Mouse (Mus musculus): ENCODE measurements around the gene Hist1h2bj.

The Hist1h2bj gene

DNA sequence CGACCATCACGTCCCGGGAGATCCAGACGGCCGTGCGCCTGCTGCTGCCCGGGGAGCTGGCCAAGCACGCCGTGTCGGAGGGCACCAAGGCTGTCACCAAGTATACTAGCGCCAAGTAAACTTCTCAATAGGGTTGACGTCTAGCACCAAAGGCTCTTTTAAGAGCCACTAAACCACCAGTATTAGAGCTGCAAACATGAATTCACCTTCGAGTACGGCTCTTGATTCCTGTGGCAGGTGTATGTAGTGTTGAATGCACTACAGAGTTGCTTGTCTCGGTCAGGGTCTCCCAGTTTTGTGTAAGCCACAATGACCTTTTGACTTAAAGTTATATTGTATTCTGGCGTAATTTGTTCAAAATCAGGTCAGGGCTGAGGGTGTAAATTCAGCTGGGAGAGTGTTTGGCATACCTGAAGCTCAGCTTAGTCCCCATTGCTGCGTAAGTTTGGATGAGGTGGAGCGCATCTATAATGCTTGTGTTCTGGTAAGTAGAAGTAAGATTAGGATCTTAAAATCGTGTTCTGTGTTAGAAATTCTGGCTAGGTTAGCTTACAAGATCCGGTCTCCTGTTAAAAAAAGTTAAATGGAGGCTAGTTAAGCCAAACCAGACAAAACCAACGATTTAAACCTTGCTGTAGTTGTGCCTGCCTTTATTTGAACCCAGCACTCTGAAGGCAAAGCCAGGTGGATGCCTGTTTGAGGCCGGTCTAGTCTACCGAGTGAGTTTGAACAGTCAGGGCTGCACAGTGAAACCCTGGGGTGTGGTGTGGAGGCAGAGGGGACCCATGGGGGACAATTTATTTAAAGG is 6.7 kb upstream of the Hist1h2bj start:
- in situ Hi-C loops (cut with MboI; ENCODE audit: unreplicated experiment in 2 of 2), result loop anchor here (5.0 to 25.0 kb wide), 5 partner anchors 212 to 1876 kb away; partner anchors contain the start of genes Hist1h1a (in 1 of the 2), Hist1h2ab (in 1 of the 2), Hist1h3a (in 1 of the 2) and Hist1h3b (in 1 of the 2)

- in situ Hi-C loops (cut with MboI; ENCODE audit: unreplicated experiment in 2 of 2), result loop anchor here (5.0 to 25.0 kb wide), 5 partner anchors 212 to 1875 kb away; partner anchors contain the start of genes Hist1h1a (in 1 of the 2), Hist1h2ab (in 1 of the 2), Hist1h3a (in 1 of the 2) and Hist1h3b (in 1 of the 2)
Measured at GRCm38 (mm10) chr13:22036986-22037385, 6.0 kb upstream of the Hist1h2bj start.

- in situ Hi-C loops (cut with MboI; ENCODE audit: unreplicated experiment in 2 of 2), result loop anchor here (5.0 to 25.0 kb wide), 5 partner anchors 213 to 1875 kb away; partner anchors contain the start of genes Hist1h1a (in 1 of the 2), Hist1h2ab (in 1 of the 2), Hist1h3a (in 1 of the 2) and Hist1h3b (in 1 of the 2)
Measured at GRCm38 (mm10) chr13:22037415-22037814, 5.6 kb upstream of the Hist1h2bj start.

DNA sequence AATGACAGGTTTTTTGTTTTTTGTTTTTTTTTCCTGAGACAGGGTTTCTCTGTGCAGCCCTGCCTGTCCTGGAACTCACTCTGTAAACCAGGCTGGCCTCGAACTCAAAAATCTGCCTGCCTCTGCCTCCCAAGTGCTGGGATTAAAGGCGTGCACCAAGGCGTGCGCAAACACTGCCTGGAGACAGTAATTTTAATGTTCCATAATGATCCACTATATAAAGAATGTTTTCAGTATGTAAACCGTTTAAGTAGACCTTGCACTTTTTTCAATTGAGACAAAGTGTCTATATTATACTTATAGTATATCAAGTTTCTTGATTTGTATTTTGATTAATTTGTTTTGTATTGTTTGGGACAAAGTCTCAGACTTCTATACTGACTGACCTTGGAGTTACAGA is 3.6 kb upstream of the Hist1h2bj start:
- in situ Hi-C loops (cut with MboI; ENCODE audit: unreplicated experiment in 2 of 2), result loop anchor here (5.0 to 25.0 kb wide), 5 partner anchors 215 to 1873 kb away; partner anchors contain the start of genes Hist1h1a (in 1 of the 2), Hist1h2ab (in 1 of the 2), Hist1h3a (in 1 of the 2) and Hist1h3b (in 1 of the 2)

- in situ Hi-C loops (cut with MboI; ENCODE audit: unreplicated experiment in 2 of 2), result loop anchor here (5.0 to 25.0 kb wide), 7 partner anchors 215 to 1872 kb away; partner anchors contain the start of genes Hist1h1a (in 1 of the 2), Hist1h2ab (in 1 of the 2), Hist1h3a (in 1 of the 2) and Hist1h3b (in 1 of the 2)
Measured at GRCm38 (mm10) chr13:22039951-22040463, 3.0 kb upstream of the Hist1h2bj start.

GRCm38 (mm10) chr13:22040464-22041141 is 2.4 kb upstream of the Hist1h2bj start:
- in situ Hi-C loops (cut with MboI; ENCODE audit: unreplicated experiment in 2 of 2), result loop anchor here (5.0 to 25.0 kb wide), 4 partner anchors 354 to 1872 kb away; partner anchors contain the start of genes Hist1h1a (in 1 of the 2), Hist1h2ab (in 1 of the 2), Hist1h3a (in 1 of the 2) and Hist1h3b (in 1 of the 2)

DNA sequence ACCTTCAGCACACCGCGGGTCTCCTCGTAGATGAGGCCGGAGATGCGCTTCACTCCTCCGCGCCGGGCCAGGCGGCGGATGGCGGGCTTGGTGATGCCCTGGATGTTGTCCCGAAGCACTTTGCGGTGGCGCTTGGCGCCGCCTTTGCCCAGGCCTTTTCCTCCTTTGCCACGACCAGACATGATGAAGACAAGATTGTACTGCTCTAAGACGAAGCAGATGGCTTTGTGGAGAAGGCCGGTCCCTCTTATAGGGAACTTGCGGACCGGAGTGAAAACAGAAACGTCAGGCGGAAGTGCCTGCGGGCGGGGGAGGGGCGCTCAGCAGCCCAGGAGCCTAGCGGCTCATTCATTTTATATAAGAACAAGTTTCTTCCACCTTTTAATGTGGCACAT is 1.9 kb upstream of the Hist1h2bj start, which contains the start of gene Hist1h4i:
TSS of gene Hist1h4i (minus strand) at position 221 of the 395 bp plus-strand sequence.
- in situ Hi-C loops (cut with MboI; ENCODE audit: unreplicated experiment in 2 of 2), result loop anchor here (5.0 to 25.0 kb wide), 4 partner anchors 354 to 1871 kb away; partner anchors contain the start of genes Hist1h1a (in 1 of the 2), Hist1h2ab (in 1 of the 2), Hist1h3a (in 1 of the 2) and Hist1h3b (in 1 of the 2)

DNA sequence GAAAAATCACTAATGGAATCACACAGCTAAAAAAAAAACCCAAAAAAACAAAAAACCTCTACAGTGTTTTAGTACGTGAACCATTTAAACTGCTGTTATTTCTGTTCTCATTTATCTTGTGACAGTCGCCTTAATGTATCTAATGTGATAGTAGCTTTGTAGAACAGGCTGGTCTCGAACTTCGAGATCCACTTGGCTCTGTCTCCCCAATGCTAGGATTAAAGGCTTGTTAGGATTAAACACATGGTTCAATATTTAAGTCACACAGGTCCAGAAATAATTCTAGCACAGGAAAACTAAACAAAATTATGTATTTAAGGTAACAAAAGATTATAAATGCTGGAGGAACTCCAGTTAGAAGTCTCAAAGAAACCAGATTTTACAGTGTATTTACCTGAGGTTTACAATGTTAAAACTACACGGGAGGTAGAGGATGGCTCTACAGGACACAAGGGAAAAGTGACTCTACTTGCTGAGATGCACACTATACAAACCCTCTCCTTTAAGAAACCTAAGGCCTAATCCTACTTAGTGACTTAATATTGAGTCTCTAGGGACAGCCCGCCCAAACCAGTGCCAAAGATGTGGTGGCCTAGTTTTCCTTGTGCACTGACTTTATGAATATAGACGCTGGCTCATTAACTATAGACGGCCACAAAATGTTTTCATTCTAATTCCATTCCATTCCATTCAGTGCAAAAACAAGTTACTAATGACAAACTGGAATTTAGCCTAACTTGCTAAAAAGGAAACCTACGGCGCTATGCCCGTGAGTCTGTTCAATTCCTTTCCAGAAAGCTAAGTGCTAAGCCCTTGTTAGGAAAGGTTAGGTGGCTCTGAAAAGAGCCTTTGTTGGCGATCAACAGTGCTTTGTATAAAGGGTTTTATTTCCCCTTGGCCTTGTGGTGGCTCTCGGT is 1.1 kb upstream of the Hist1h2bj start:
- in situ Hi-C loops (cut with MboI; ENCODE audit: unreplicated experiment in 2 of 2), result loop anchor here (5.0 to 25.0 kb wide), 4 partner anchors 353 to 1870 kb away; partner anchors contain the start of genes Hist1h1a (in 1 of the 2), Hist1h2ab (in 1 of the 2), Hist1h3a (in 1 of the 2) and Hist1h3b (in 1 of the 2)

DNA sequence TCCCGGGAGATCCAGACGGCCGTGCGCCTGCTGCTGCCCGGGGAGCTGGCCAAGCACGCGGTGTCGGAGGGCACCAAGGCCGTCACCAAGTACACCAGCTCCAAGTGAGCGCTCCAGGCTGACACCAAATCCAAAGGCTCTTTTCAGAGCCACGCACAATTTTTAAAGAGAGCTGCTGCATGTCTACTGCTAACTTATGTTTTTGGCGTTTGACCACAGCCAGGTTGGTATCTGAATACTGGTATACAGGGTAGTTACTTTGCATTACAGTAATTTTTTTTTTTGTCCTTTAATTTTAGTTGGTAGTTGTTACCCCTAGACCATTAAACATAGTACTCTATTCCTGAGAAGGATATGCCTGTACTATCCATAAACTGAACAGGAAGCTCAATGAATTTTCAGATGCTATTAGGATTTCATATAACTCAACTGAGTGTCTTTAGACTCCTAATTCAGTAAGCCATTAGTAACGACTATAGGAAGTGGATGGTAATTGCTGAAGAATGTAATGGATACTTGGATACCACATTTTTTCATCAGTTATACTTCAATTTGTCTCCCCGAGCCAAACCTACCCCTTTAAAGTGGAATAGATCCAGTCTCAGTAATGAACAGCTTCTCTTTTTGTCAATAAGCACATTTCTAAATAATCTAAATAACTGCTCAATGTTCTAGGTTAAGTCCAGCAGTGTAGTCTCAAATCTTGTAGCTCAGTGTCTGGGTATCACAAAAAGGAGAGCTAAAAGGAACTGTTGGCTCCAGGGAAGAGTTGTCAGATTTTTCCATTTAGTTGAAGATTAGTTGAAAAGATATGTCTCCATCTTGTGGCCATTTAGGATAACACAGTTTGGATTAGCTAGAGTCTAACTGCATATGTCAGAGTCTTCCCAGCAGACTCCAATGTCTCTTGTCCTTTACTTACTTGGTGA is 753 bp downstream of the Hist1h2bj start:
- in situ Hi-C loops (cut with MboI; ENCODE audit: unreplicated experiment in 2 of 2), result loop anchor here (5.0 to 25.0 kb wide), 4 partner anchors 351 to 1869 kb away; partner anchors contain the start of genes Hist1h1a (in 1 of the 2), Hist1h2ab (in 1 of the 2), Hist1h3a (in 1 of the 2) and Hist1h3b (in 1 of the 2)

DNA sequence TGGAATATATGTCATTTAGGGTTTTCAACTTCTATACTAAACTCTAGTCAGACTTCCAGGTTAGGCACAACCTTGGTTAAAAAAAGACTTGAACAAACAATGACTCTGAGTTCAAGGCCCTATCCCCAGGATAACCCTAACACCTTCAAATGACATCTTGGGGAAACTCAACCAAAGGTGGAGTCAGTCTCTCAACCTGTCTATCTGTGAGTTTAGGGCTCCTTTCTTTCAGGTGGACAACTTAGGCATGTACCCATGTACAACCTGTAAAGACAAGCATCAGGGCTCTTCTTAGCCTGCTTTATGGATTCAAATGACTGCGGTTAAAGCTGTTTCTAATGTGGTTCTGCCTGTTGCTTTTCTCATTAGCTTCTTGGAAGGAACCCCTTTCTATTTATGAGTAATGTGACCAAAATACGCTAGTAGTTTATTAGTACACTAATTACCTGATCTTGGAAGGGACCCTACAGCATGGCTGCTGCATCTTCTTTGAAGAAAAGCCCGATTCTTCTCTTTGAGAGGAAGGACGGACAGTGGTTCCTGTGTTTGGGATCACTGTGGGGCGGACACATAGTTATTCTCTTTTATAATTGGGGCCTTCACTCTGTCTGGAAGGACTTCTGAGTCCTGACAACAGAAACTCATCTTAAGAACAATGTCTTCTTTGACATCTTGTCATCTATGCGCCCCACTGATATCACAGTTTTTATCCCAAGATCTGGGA is 1.6 kb downstream of the Hist1h2bj start:
- in situ Hi-C loops (cut with MboI; ENCODE audit: unreplicated experiment in 2 of 2), result loop anchor here (5.0 to 25.0 kb wide), 4 partner anchors 350 to 1868 kb away; partner anchors contain the start of genes Hist1h1a (in 1 of the 2), Hist1h2ab (in 1 of the 2), Hist1h3a (in 1 of the 2) and Hist1h3b (in 1 of the 2)

GRCm38 (mm10) chr13:22045311-22045710 is 2.3 kb downstream of the Hist1h2bj start:
- in situ Hi-C loops (cut with MboI; ENCODE audit: unreplicated experiment in 2 of 2), result loop anchor here (10.0 to 25.0 kb wide), 3 partner anchors 349 to 1867 kb away; partner anchors contain the start of genes Hist1h1a (in 1 of the 2), Hist1h2ab (in 1 of the 2), Hist1h3a (in 1 of the 2) and Hist1h3b (in 1 of the 2)

GRCm38 (mm10) chr13:22049041-22049440 is 6.0 kb downstream of the Hist1h2bj start:
- in situ Hi-C loops (cut with MboI; ENCODE audit: unreplicated experiment in 2 of 2), result loop anchor here (10.0 to 25.0 kb wide), 3 partner anchors 346 to 1863 kb away; partner anchors contain the start of genes Hist1h1a (in 1 of the 2), Hist1h2ab (in 1 of the 2), Hist1h3a (in 1 of the 2) and Hist1h3b (in 1 of the 2)

GRCm38 (mm10) chr13:22049737-22050440 is 6.9 kb downstream of the Hist1h2bj start:
- in situ Hi-C loops (cut with MboI; ENCODE audit: unreplicated experiment in 2 of 2), result loop anchor here (10.0 to 25.0 kb wide), 4 partner anchors 337 to 1862 kb away; partner anchors contain the start of genes Vmn1r200 (in 2 of the 2), Hist1h1a (in 1 of the 2), Hist1h2ab (in 1 of the 2) and Hist1h3a (in 1 of the 2)

DNA sequence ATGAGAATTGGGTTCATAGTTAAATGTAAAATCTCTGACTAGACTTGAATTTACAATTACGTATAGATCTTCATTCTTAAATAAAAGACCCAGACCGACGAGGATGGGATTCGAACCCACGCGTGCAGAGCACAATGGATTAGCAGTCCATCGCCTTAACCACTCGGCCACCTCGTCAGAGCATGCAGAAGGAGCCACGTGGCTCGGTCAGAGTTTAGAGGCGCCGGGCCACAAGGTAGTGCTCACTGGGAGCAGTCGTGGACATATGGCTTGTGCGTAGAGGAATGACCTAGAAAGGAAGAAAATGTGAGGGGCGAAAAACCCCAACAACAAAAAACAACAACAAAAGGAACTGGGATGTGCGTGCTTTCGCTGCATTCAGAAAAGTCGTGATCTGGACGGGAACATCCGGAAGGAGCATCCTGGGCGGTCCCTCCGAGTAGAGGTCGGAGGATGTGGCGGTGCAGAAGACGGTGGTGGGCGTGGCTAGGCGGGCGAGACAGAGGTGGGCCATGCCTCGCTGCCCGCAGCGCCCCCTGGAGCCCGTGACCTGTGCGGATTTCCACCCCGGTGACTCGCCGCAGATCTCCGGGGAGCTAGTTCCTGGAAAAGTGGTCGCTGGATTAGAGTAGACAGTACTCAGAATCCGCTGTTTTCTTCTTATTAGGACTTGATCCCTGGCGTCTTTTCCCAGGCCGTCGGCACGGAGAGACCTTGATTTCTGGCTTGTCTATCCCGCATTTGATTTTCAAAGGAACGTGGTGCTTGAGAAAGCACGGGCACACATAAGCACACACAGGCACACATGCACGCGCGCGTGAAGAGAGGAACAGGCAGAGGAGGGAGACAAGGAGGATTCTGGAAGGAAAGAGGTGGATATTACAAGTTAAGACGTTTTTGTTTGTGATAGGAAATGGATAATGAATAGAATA is 7.8 kb downstream of the Hist1h2bj start:
- in situ Hi-C loops (cut with MboI; ENCODE audit: unreplicated experiment in 2 of 2), result loop anchor here in 1 of 2 experiments (25.0 kb wide), 1 partner anchor 336 kb away; the partner anchor contains the start of genes Vmn1r199 and Vmn1r200
